Mouse (Mus musculus) embryonic fibroblast, embryonic 13.5 days (primary cell): ENCODE results near the gene Pex1.

Experiments
- CTCF ChIP-seq: IDR thresholded peaks from 2 replicates; pipeline ENCODE4 v1.5.1; 2011; ENCODE audit warnings: mild to moderate bottlenecking, control low read depth, low read length, moderate library complexity, borderline replicate concordance; ENCODE audit not compliant: insufficient read depth
- POLR2A ChIP-seq: IDR thresholded peaks from 2 replicates; pipeline ENCODE4 v1.6.1; 2011; ENCODE audit warnings: low read depth, mild to moderate bottlenecking, control low read depth, low read length, moderate library complexity

GRCm38 (mm10) chr5:3600298-3600697 is 4.4 kb downstream of the Pex1 start:
- TF ChIP-seq CTCF (no peak), POLR2A (no peak)
